Mouse (Mus musculus): ENCODE results near the gene Gm13090.

Gm13090 gene

DNA sequence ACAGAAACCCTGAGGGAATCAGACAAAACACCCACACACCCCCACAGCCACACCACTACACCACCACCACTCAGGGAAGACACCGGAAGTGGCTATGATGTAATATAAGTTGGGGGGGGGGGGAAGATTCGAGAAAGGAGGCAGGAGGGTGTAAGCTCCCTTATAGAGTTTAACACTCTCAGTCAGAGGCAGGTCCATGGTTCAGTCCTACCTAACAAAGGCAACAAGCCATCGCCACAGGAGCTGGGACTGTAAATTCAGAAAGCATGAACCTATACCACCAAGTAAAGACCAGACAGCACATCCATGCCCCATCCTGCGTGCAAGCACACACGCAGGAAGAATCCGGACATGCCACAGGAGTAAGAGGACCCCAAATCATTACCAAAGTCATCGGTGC lies at the start of gene Gm13090:
TSS of gene Gm13090 (plus strand) at position 301 of the 400 bp plus-strand sequence.
- no peak for DNase-seq (ENCODE audit: low read depth, low spot score)
- Histone ChIP-seq H3K36me3 (ENCODE audit: control insufficient read depth, insufficient read depth, low read length, poor library complexity, severe bottlenecking) (no peaks in the 10 kb centered on the region), H3K27me3 (ENCODE audit: control insufficient read depth, insufficient read depth, low read length, poor library complexity, severe bottlenecking) (no peaks in the 10 kb centered on the region)

DNA sequence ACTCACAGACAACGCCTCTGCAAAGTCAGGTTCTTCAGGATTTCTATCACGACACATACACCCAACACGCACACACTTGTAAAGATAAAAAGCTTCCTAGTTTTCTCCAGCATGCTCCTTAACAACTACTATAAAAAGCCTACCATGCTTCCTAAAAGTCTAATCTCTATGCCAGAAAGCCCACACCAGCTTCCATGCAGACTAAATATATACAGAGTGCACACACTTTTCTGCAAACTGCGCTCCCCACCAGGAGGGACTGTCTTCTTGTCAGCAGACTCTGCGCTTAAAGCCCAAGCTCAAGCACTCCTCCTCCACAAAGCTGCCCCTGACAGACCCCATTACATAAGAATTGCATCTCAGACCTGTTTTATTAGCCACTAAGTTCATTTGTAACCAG lies 47.9 kb upstream of the Gm13090 start:
- DNase-seq (ENCODE audit: low read depth, low spot score), result no peak
- no peaks in the 10 kb centered on the region; the same call in 1 of the 2 replicates for H3K27me3 ChIP-seq (ENCODE audit: control insufficient read depth, insufficient read depth, low read length, poor library complexity, severe bottlenecking)
- H3K36me3 ChIP-seq (ENCODE audit: control insufficient read depth, insufficient read depth, low read length, poor library complexity, severe bottlenecking), result no peaks in the 10 kb centered on the region

DNA sequence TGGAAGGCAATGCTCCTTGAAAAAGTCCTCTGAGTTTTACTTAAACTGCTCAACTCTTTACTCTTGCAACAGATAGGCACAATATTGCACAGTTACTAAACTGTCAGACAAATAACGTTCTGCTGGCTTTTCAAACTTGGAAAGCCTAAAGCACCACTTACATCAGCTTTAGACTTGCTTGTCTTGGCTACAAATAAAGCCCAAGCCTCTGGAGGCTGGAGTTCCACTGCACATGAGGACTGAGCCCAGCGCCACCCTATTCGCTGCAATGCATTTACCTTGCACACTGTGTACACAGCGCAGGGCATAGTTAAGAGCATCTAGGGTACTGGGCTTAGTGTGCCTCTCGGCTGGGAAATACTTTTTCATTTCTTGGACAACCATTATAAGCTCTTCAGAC lies 46.1 kb upstream of the Gm13090 start:
- no peak for DNase-seq (ENCODE audit: low read depth, low spot score)
- Histone ChIP-seq H3K36me3 (ENCODE audit: control insufficient read depth, insufficient read depth, low read length, poor library complexity, severe bottlenecking) (0 out of 2 replicates have a peak, but pooled peaks cover 2% of the 10 kb centered on the region), H3K27me3 (ENCODE audit: control insufficient read depth, insufficient read depth, low read length, poor library complexity, severe bottlenecking) (no peaks in the 10 kb centered on the region; the same call in 1 of the 2 replicates)

DNA sequence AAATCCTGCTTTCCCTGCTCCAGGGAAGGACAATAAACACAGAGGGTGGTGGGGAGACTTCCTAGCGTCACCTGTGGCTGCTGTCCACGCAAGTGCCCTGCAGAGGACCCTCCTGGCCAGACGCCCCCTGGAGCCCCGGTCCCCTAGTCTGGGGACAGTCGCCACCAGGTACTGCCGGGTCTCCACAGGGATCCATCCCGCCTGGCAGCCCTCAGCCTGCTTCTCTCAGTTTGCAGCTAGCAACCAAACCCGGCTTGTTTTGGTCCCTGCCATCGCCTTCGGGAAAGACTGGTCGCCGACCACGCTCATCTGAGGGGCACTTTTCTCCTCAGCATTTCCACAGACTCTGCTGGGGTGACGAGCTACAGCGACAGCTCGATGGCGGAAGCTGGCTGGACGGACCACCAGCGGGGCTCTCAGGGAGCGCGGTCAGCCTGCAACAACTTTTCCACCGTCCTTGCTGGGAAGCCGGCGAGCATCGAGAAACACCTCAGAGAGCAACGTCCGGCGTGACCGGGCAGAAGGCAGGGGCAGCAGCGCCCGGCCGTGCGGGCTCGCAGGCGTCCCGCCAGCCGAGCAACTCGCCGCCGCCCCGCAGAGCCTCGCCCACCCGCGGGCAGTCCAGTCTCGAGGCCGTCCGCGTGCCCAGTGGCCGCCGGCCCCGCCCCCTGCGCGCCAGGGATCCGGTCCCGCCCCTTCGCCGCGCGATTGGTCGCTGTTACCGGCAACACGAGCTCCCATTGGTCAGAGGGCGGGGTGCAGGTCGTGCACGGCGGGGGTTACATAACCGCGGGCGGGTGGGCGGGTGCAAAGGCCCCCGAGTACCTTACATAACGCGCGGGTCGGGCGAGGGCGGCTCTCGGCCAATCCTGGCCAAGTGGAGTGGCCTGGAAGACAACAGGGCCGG lies 45.1 kb upstream of the Gm13090 start, which contains the start of gene Per3:
TSS of gene Per3 (minus strand) at position 629 of the 907 bp plus-strand sequence.
- H3K27me3 ChIP-seq (ENCODE audit: control insufficient read depth, insufficient read depth, low read length, poor library complexity, severe bottlenecking), result no peaks in the 10 kb centered on the region; the same call in 1 of the 2 replicates
- DNase-seq (ENCODE audit: low read depth, low spot score), result peak; percentile 95
- H3K36me3 ChIP-seq (ENCODE audit: control insufficient read depth, insufficient read depth, low read length, poor library complexity, severe bottlenecking), result peaks cover 2% of the 10 kb centered on the region; the same call in 1 of the 2 replicates

DNA sequence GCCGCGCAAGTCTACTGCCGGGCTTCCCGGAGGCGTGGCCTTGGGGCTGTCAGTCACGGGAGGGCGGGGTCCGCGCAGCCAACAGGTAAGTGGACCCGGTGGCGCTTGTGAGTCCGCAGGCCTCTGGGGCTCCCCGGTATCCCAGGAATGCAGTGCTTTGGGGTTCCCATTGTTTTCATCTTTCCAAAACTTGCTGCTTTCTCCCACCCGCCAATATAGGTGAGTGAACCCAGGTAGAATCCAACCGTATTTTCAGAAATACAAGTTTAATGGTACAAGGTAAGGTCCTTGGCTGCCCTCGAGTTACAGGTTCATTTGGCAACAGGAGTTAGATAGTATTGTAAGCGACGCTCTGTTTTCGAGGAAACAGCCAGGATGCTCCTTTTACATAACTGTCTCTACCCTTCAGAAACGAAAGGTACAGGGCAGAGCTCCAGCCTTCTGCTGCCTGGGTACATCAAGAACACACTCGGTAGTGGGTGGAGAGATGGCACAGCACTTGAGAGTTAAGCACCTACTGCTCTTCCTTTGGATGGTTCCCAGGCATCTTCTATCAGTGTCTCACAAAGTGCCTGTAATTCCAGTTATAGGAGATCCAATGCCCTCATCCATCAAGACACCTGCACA lies 44.3 kb upstream of the Gm13090 start:
- DNase-seq (ENCODE audit: low read depth, low spot score), result no peak
- Histone ChIP-seq H3K36me3 (ENCODE audit: control insufficient read depth, insufficient read depth, low read length, poor library complexity, severe bottlenecking) (peaks cover 5% of the 10 kb centered on the region; the same call in 1 of the 2 replicates), H3K27me3 (ENCODE audit: control insufficient read depth, insufficient read depth, low read length, poor library complexity, severe bottlenecking) (no peaks in the 10 kb centered on the region; the same call in 1 of the 2 replicates)

DNA sequence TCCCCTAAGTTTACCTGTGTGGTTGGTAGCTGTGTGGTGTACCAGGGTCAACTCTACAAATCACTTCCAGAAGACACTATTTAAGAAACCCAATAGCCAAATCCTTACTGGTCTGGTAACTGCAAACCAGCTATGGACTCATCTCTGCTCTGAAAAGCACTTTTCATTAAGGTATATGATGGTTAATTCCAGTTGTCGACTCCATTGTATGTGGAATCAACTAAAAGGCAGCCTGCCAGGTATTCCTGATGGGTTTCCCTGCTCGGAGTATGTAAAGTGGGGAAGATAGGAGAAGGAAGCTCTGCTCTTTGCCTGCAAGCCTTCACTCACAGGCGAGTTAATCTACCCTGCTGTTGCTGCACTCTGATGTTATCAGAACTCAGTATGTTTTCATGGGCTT lies 42.8 kb upstream of the Gm13090 start:
- DNase-seq (ENCODE audit: low read depth, low spot score), result no peak
- Histone ChIP-seq H3K36me3 (ENCODE audit: control insufficient read depth, insufficient read depth, low read length, poor library complexity, severe bottlenecking) (peaks cover 7% of the 10 kb centered on the region; the same call in 1 of the 2 replicates), H3K27me3 (ENCODE audit: control insufficient read depth, insufficient read depth, low read length, poor library complexity, severe bottlenecking) (no peaks in the 10 kb centered on the region; the same call in 1 of the 2 replicates)

DNA sequence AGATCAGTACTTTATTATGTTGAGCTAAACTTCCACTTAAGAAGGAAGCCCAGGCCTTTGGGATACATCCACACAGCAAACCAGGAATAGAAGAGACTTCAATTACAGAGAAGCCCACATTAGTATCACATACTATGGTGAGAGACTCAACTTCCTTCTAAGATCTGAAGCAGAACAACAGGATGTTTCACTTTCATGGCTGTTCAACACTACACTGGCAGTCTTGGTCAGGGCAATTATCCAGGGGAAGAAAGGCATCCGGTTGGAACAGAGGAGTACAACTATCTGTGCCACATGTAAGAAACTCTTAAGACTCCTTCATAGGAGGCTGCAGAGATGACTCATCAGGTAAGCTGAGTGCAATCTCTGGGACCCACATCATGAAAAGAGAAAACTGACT lies 38.2 kb upstream of the Gm13090 start:
- Histone ChIP-seq H3K36me3 (ENCODE audit: control insufficient read depth, insufficient read depth, low read length, poor library complexity, severe bottlenecking) (peaks cover 9% of the 10 kb centered on the region; the same call in 1 of the 2 replicates), H3K27me3 (ENCODE audit: control insufficient read depth, insufficient read depth, low read length, poor library complexity, severe bottlenecking) (no peaks in the 10 kb centered on the region; the same call in 1 of the 2 replicates)
- DNase-seq (ENCODE audit: low read depth, low spot score), result peak; percentile 26

DNA sequence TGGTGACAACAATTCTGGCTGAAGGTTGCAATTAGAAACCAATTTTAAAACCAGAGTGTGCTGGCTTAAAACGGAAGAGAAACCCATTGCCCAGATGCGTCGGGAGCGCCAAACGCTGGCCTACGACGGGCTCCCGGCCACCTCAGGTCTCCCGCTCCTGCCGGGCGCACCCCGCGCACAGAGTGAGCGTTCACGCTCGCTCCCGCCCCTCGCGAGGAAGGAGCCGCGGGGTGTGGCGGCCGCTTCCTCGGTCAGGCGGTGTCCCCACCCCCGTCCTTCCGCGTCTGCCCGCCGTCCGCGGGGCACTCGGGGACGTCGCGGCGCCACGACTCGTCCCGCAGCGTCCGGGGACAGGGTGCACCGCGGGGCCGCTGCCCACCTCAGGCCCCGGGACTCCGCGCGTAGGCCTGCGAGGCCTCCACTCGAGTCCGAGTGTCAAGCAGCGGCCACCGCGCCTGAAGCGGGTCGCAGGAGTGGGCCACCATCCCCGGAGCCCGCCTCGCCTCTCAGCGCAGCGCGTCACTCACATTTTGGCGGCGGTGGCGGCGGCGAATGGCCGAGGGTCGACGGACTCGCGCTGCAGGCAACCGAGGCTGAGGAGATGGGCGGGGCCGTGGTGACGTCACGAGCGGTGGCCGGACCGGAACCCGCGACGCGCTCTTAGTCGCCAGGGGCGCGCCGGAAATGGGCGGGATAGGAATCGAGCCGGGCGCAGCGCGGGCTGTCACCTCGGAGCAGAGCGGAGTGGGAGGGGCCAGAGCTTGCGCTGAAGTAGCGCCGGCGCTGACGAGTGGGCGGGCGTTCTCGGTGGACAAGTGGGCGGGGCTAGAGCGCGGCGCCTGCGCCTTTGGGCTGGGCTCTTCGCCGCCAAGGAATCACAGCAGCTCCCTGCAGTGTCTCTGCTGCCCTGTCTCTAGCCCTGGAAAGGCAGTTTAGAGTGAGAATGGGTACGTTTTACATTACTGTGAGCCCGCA lies 31.7 kb upstream of the Gm13090 start, which contains the start of gene Vamp3:
TSS of gene Vamp3 (minus strand) at position 617 of the 975 bp plus-strand sequence.
- no peaks in the 10 kb centered on the region for H3K27me3 ChIP-seq (ENCODE audit: control insufficient read depth, insufficient read depth, low read length, poor library complexity, severe bottlenecking)

DNA sequence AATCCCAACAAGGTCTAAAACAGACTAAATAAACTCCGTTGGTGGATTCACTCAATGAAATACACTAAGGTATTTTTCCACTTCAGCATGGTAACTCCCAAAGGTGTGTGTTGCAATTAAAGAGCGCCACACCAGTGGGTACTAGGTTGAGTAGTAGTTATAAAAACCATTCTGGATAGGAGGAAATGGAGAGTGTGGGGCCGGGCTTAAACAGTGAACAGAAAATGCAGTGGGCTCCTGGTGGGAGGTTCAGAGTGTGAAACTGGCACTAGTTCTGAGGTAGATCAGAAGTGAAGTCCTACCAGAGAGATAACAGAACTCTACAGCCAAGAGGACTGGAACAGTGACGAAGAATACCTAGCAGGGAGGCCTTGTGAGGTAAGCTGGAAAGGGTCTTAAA lies 30.7 kb upstream of the Gm13090 start:
- DNase-seq (ENCODE audit: low read depth, low spot score), result no peak
- no peaks in the 10 kb centered on the region for H3K36me3 ChIP-seq (ENCODE audit: control insufficient read depth, insufficient read depth, low read length, poor library complexity, severe bottlenecking)

More for the DNA sequence above, 31.7 kb upstream of the Gm13090 start, which contains the start of gene Vamp3:
- H3K36me3 ChIP-seq (ENCODE audit: control insufficient read depth, insufficient read depth, low read length, poor library complexity, severe bottlenecking), result 0 out of 2 replicates have a peak, but pooled peaks cover 2% of the 10 kb centered on the region
- peak; percentile 100 for DNase-seq (ENCODE audit: low read depth, low spot score)

DNA sequence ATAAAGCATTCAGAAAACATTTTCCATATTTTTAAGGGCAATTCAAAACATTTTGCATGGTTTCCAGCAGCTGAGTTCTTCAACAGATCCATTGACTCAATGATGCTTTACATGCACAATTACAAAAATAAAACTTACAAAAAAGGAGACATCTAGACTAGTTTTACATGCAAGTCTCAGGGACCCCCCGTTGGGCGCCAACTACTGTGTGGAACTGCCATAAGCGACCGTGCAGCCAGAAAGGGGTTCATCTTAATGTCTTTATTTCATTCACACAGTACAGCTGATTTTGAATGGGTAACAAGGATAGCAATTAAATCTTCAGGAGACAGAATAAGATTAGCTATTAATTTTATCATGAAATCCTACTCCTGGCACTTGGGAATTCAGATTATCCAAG lies 29.8 kb upstream of the Gm13090 start:
- H3K27me3 ChIP-seq (ENCODE audit: control insufficient read depth, insufficient read depth, low read length, poor library complexity, severe bottlenecking), result no peaks in the 10 kb centered on the region
- H3K36me3 ChIP-seq (ENCODE audit: control insufficient read depth, insufficient read depth, low read length, poor library complexity, severe bottlenecking), result no peaks in the 10 kb centered on the region
- no peak for DNase-seq (ENCODE audit: low read depth, low spot score)

More for the DNA sequence above, 30.7 kb upstream of the Gm13090 start:
- no peaks in the 10 kb centered on the region for H3K27me3 ChIP-seq (ENCODE audit: control insufficient read depth, insufficient read depth, low read length, poor library complexity, severe bottlenecking)

DNA sequence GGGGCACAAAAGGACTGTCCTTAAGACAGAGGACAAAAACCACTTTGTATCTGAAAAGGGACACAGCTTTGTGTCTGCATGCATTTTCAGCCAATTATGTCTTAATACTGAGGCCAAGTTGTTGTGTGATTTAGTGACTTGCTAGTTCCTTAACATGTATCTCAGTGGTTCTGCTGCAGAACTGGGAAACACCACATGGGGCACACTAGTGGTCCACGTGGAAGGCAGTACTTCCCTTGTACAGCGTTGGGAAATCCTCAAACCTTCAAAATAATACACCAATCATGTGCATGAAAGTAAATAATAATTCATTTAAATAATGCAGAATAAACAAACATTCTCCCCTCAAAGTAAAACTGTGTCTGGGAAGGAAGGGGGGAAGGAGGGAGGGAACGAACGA lies 20.6 kb upstream of the Gm13090 start:
- no peak for DNase-seq (ENCODE audit: low read depth, low spot score)
- Histone ChIP-seq H3K27me3 (ENCODE audit: control insufficient read depth, insufficient read depth, low read length, poor library complexity, severe bottlenecking) (no peaks in the 10 kb centered on the region), H3K36me3 (ENCODE audit: control insufficient read depth, insufficient read depth, low read length, poor library complexity, severe bottlenecking) (no peaks in the 10 kb centered on the region)

DNA sequence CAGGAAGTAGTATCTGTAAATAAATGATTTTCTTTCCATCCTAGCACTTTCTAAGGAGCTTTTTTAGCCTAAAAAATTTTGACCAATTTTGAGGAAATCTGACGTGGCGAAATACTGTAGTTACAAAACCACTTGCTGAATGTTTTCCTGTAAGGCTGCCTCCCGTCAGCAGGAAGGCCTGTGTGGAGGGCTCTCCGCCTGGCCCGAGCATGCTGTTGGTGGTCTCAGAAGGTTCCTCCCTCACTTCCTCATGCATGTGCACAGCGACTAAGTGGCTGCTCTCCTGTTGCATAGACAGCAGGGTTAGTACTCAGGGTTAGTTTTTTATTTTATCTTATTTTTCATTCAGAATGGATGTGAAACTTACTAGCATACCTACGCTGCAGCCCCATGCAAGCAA lies 18.4 kb upstream of the Gm13090 start:
- no peaks in the 10 kb centered on the region for H3K27me3 ChIP-seq (ENCODE audit: control insufficient read depth, insufficient read depth, low read length, poor library complexity, severe bottlenecking)
- no peak for DNase-seq (ENCODE audit: low read depth, low spot score)
- H3K36me3 ChIP-seq (ENCODE audit: control insufficient read depth, insufficient read depth, low read length, poor library complexity, severe bottlenecking), result no peaks in the 10 kb centered on the region

DNA sequence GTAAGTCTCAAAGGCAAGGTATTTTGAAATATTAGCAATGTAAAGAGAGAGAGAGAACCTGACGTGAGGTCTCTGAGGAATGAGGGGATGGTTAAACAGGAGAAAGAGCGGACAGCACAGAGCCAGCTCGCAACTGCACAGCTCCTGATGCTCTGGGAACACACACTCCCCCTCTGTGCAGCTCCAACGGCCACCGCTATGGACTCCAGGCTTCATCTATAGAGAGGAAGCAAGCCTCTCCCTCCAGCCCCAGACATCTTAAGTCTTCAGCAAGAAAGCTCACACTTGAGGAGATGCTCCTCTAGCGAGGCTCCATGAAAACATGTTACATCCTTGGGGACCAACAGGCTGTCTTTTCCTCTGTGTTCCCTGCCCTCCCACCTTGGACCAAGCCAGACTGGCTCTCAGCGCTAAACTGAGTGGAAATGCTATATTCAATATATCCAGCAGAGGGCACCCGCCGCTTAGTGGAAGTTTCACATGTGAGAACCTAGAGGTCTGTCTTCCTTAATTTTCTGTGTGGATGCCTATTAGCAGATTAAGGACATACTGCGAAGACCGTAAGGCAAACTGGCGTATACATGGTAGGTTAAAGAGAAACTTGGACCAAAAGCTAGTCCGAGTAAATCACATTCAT lies 16.1 kb upstream of the Gm13090 start:
- peak; percentile 74 for DNase-seq (ENCODE audit: low read depth, low spot score)
- Histone ChIP-seq H3K27me3 (ENCODE audit: control insufficient read depth, insufficient read depth, low read length, poor library complexity, severe bottlenecking) (no peaks in the 10 kb centered on the region), H3K36me3 (ENCODE audit: control insufficient read depth, insufficient read depth, low read length, poor library complexity, severe bottlenecking) (no peaks in the 10 kb centered on the region)

Data from splenic B cell, adult 2 months (primary cell).